Mouse (Mus musculus) limb, embryonic 14.5 days (tissue): ENCODE measurements at regions not wholly inside any gene's neighbourhood (a gene's known extent, or its start where the extent isn't known, plus 50 kb on each side); places are given as distances from the start of the nearest gene placed in this dataset.

Experiments used
- ATAC-seq: fragments of 200-750 bp; cut with Nextera tagmentation; 2 replicates; pipeline ENCODE4 v1.8.0; 2017; ENCODE audit warnings: low read depth, moderate number of reproducible peaks, moderate TSS enrichment; ENCODE audit not compliant: low FRiP score
- DNase-seq: peaks from one replicate; pipeline ENCODE4 v3.0.0-alpha.2; 2015; ENCODE audit warnings: low spot score
- H3K27ac ChIP-seq: fragments of 300-500 bp; sonication (generic); replicated peaks from 2 replicates; pipeline ENCODE4 v1.5.1; 2014; ENCODE audit warnings: low read depth, mild to moderate bottlenecking, low read length, moderate library complexity, mixed read lengths
- H3K27me3 ChIP-seq: fragments of 300-500 bp; sonication (generic); 2 replicates; pipeline ENCODE4 v1.6.1; 2014; ENCODE audit warnings: low read length, mixed read lengths; ENCODE audit not compliant: control insufficient read depth, insufficient read depth
- H3K36me3 ChIP-seq: fragments of 300-500 bp; sonication (generic); 2 replicates; pipeline ENCODE4 v1.6.1; 2014; ENCODE audit warnings: mild to moderate bottlenecking, low read length, moderate library complexity, mixed read lengths; ENCODE audit not compliant: control insufficient read depth, insufficient read depth
- H3K4me1 ChIP-seq: fragments of 300-500 bp; sonication (generic); 2 replicates; pipeline ENCODE4 v1.6.1; 2014; ENCODE audit warnings: antibody characterized with exemption, low read length, mixed read lengths; ENCODE audit not compliant: control insufficient read depth, insufficient read depth
- H3K4me2 ChIP-seq: fragments of 300-500 bp; sonication (generic); replicated peaks from 2 replicates; pipeline ENCODE4 v1.6.1; 2014; ENCODE audit warnings: low read depth, mild to moderate bottlenecking, low read length, moderate library complexity; ENCODE audit not compliant: severe bottlenecking
- H3K4me3 ChIP-seq: fragments of 300-500 bp; sonication (generic); replicated peaks from 2 replicates; pipeline ENCODE4 v1.5.1; 2014; ENCODE audit warnings: low read length
- H3K9ac ChIP-seq: fragments of 300-500 bp; sonication (generic); 2 replicates; pipeline ENCODE4 v1.6.1; 2014; ENCODE audit warnings: mild to moderate bottlenecking, low read depth, low read length, moderate library complexity; ENCODE audit not compliant: severe bottlenecking
- H3K9me3 ChIP-seq: fragments of 300-500 bp; sonication (generic); 2 replicates; pipeline ENCODE4 v1.6.1; 2016; ENCODE audit warnings: low read length; ENCODE audit not compliant: control insufficient read depth
- POLR2A ChIP-seq: fragments of 200-500 bp; IDR thresholded peaks from 2 replicates; pipeline ENCODE4 v1.8.0; 2012; ENCODE audit warnings: inconsistent platforms, mild to moderate bottlenecking, moderate library complexity, borderline replicate concordance; ENCODE audit not compliant: insufficient read depth, insufficient read length; ENCODE audit errors: extremely low read depth
- WGBS: fragments of 180-500 bp; shearing (Covaris S2); extraction: QIAGEN DNeasy Blood & Tissue Kit; methylation state at CpG from one replicate; pipeline ENCODE4 v1.1.7; 2014; 5-methylcytosine and 5-hydroxymethylcytosine counted together

- TF ChIP-seq POLR2A: no peak
- H3K4me2 ChIP-seq: no peak overlapping the region
- H3K27ac ChIP-seq: no peak overlapping the region
- H3K27me3 ChIP-seq: no peaks in the 10 kb centered on the region; the same call in 1 of the 2 replicates
- whole genome bisulfite sequencing: 9% methylated on average over 1 of the region's 1 CpGs
- ATAC-seq (no peak), DNase-seq (no peak)
- no peaks in the 10 kb centered on the region for H3K4me1 ChIP-seq
- no peaks in the 10 kb centered on the region for H3K36me3 ChIP-seq
- no peak overlapping the region for H3K9ac ChIP-seq
- H3K9me3 ChIP-seq: no peaks in the 10 kb centered on the region
- no peak overlapping the region for H3K4me3 ChIP-seq
Observed at GRCm38 (mm10) chr1:194056544-194056943, 561.5 kb upstream of the Plxna2 start.

GRCm38 (mm10) chr1:194049746-194050351 lies 568.2 kb upstream of the Plxna2 start:
- H3K4me2 ChIP-seq: no peak overlapping the region
- DNase-seq (no peak), ATAC-seq (no peak)

GRCm38 (mm10) chr1:194041393-194042352 lies 576.3 kb upstream of the Plxna2 start:
- no peak for TF ChIP-seq POLR2A
- DNase-seq: no peak
- 50% methylated on average over 8 of the region's 8 CpGs for WGBS

More at GRCm38 (mm10) chr1:194049746-194050351, 568.2 kb upstream of the Plxna2 start:
- no peak for TF ChIP-seq POLR2A
- H3K9ac ChIP-seq: no peak overlapping the region
- no peaks in the 10 kb centered on the region for H3K36me3 ChIP-seq
- 75% methylated on average over 4 of the region's 4 CpGs for WGBS
- no peaks in the 10 kb centered on the region for H3K27me3 ChIP-seq
- no peaks in the 10 kb centered on the region for H3K9me3 ChIP-seq
- H3K4me3 ChIP-seq: no peak overlapping the region
- H3K4me1 ChIP-seq: no peaks in the 10 kb centered on the region
- no peak overlapping the region for H3K27ac ChIP-seq

GRCm38 (mm10) chr1:194038711-194039110 lies 579.3 kb upstream of the Plxna2 start:
- DNase-seq (no peak), ATAC-seq (no peak)
- no peak for TF ChIP-seq POLR2A
- H3K4me3 ChIP-seq: no peak overlapping the region
- H3K9ac ChIP-seq: no peak overlapping the region
- H3K27me3 ChIP-seq: no peaks in the 10 kb centered on the region
- no peak overlapping the region for H3K27ac ChIP-seq
- no peaks in the 10 kb centered on the region for H3K9me3 ChIP-seq
- H3K4me1 ChIP-seq: no peaks in the 10 kb centered on the region
- no peaks in the 10 kb centered on the region for H3K36me3 ChIP-seq
- H3K4me2 ChIP-seq: no peak overlapping the region

More at GRCm38 (mm10) chr1:194041393-194042352, 576.3 kb upstream of the Plxna2 start:
- no peak overlapping the region for H3K4me2 ChIP-seq
- no peak for ATAC-seq
- no peaks in the 10 kb centered on the region for H3K9me3 ChIP-seq
- H3K27ac ChIP-seq: no peak overlapping the region
- no peak overlapping the region for H3K9ac ChIP-seq
- no peaks in the 10 kb centered on the region for H3K27me3 ChIP-seq
- H3K36me3 ChIP-seq: no peaks in the 10 kb centered on the region
- H3K4me3 ChIP-seq: no peak overlapping the region
- H3K4me1 ChIP-seq: no peaks in the 10 kb centered on the region

- Histone ChIP-seq H3K4me1 (no peaks in the 10 kb centered on the region), H3K4me3 (no peak overlapping the region), H3K36me3 (no peaks in the 10 kb centered on the region), H3K9ac (no peak overlapping the region), H3K4me2 (no peak overlapping the region), H3K27ac (no peak overlapping the region), H3K9me3 (no peaks in the 10 kb centered on the region), H3K27me3 (no peaks in the 10 kb centered on the region)
- DNase-seq (no peak), ATAC-seq (no peak)
- TF ChIP-seq POLR2A: no peak
- WGBS: 74% methylated on average over 5 of the region's 5 CpGs
Observed at GRCm38 (mm10) chr1:194034199-194034883, 583.7 kb upstream of the Plxna2 start.
